Mouse (Mus musculus) intestine, embryonic 15.5 days (tissue): Measurements from ENCODE around the gene Vmn1r54. TPM values are rescaled to one million over a fixed set of nuclear protein-coding genes. Genes with fewer than 3 reads are reported as not detected.

ENCODE experiments used
- ATAC-seq: fragments of 200-750 bp; cut with Nextera tagmentation; 2 replicates; pipeline ENCODE4 v1.8.0; 2017; ENCODE audit warnings: moderate TSS enrichment, moderate library complexity
- H3K27ac ChIP-seq: fragments of 300-500 bp; sonication (generic); 2 replicates; pipeline ENCODE4 v1.5.1; 2015; ENCODE audit warnings: mild to moderate bottlenecking, inconsistent platforms
- H3K27me3 ChIP-seq: fragments of 300-500 bp; sonication (generic); replicated peaks from 2 replicates; pipeline ENCODE4 v1.6.1; 2015; ENCODE audit warnings: inconsistent platforms
- H3K36me3 ChIP-seq: fragments of 300-500 bp; sonication (generic); 2 replicates; pipeline ENCODE4 v1.6.1; 2015; ENCODE audit warnings: inconsistent platforms
- H3K4me1 ChIP-seq: fragments of 300-500 bp; sonication (generic); replicated peaks from 2 replicates; pipeline ENCODE4 v1.6.1; 2015; ENCODE audit warnings: inconsistent platforms
- H3K4me2 ChIP-seq: fragments of 300-500 bp; sonication (generic); replicated peaks from 2 replicates; pipeline ENCODE4 v1.6.1; 2015; ENCODE audit warnings: mild to moderate bottlenecking, inconsistent platforms
- H3K4me3 ChIP-seq: fragments of 300-500 bp; sonication (generic); replicated peaks from 2 replicates; pipeline ENCODE4 v1.5.1; 2015; ENCODE audit warnings: inconsistent platforms
- H3K9ac ChIP-seq: fragments of 300-500 bp; sonication (generic); 2 replicates; pipeline ENCODE4 v1.6.1; 2015; ENCODE audit warnings: inconsistent platforms
- H3K9me3 ChIP-seq: fragments of 300-500 bp; sonication (generic); 2 replicates; pipeline ENCODE4 v1.6.1; 2016; ENCODE audit warnings: inconsistent platforms
- WGBS: fragments of 180-500 bp; shearing (Covaris S2); methylation state at CpG from one replicate; pipeline ENCODE4 v1.1.7; 2015; 5-methylcytosine and 5-hydroxymethylcytosine counted together
- polyA plus RNA-seq: library from polyadenylated mRNA; unstranded; fragments of >200 nt; fragmentation: Nextera tagmentation; extraction: Ambion mirVana; gene quantifications from 2 replicates; pipeline ENCODE4 v1.2.1, GENCODE M21; 2015

Vmn1r54 gene
- polyA plus RNA-seq, 1 experiment from 2014 or later: not detected

DNA sequence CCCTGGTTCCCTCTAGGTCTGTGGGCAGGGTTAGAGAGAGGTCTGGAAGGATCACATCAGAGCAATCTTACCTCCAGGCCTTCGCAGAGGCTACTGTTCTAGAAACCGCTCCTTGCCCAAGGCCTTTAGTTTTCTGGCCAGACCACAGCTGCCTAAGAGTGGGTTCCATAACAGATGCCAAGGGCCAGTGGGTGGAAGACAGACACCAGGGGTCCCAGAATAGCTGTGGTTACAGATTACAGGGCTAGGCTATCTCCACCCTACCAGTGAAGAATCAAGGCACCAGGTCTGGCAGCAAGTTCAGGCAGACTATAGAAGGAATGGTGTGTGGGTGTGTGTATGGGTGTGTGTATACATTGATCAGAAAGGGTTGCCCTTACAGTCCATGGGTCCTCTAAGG is 72.9 kb downstream of the Vmn1r54 start:
- ATAC-seq: no peak
- H3K36me3 ChIP-seq: no peaks in the 10 kb centered on the region
- WGBS: 96% methylated on average over 2 of the region's 2 CpGs

DNA sequence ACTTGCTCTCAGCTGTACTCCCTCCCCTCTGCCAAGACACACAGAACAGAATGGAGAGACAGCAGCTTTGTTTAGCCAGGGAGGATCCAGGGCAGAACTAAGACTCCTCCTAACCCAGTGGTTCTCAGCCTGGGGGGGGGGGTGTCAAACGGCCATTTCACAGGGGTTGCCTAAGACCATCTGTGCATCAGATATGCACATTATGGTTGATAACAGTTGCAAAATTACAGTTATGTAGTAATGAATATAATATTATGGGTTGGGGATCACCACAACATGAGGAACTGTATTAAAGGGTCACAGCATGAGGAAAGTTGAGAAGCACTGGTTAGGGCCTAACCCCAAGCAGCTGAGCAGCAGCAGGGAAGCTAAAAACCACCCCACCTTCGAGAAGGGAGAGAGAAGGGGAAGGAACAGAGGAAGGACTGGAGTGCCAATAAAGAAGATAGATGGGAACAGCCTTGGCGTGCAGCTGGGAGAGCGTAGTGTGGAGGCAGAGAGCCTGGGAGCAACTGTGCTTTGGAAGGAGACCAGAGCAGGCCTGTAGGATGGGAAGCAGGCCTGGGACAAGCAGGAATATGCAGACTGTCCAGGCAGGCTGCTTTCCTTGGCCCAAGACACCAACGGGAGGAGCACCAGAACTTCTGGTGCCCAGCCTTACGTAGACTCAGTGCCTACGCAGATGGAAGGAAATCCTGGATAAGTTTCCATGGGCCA is 73.5 kb downstream of the Vmn1r54 start:
- 64% methylated on average over 7 of the region's 7 CpGs for WGBS
- Histone ChIP-seq H3K36me3 (no peaks in the 10 kb centered on the region), H3K4me2 (no peak overlapping the region), H3K27me3 (no peaks in the 10 kb centered on the region), H3K9ac (no peak overlapping the region), H3K9me3 (no peaks in the 10 kb centered on the region), H3K27ac (no peak overlapping the region), H3K4me1 (no peaks in the 10 kb centered on the region), H3K4me3 (no peak overlapping the region)
- ATAC-seq: no peak

More for the DNA sequence above, 72.9 kb downstream of the Vmn1r54 start:
- no peak overlapping the region for H3K4me2 ChIP-seq
- H3K27me3 ChIP-seq: no peaks in the 10 kb centered on the region
- H3K9me3 ChIP-seq: no peaks in the 10 kb centered on the region
- no peaks in the 10 kb centered on the region for H3K4me1 ChIP-seq
- no peak overlapping the region for H3K4me3 ChIP-seq
- no peak overlapping the region for H3K9ac ChIP-seq
- no peak overlapping the region for H3K27ac ChIP-seq

GRCm38 (mm10) chr6:90320429-90320828 is 74.3 kb downstream of the Vmn1r54 start:
- no peak overlapping the region for H3K9ac ChIP-seq
- no peak overlapping the region for H3K4me2 ChIP-seq
- H3K27ac ChIP-seq: no peak overlapping the region
- no peaks in the 10 kb centered on the region for H3K36me3 ChIP-seq
- no peak overlapping the region for H3K4me3 ChIP-seq
- 80% methylated on average over 5 of the region's 5 CpGs for WGBS
- no peaks in the 10 kb centered on the region for H3K27me3 ChIP-seq
- H3K4me1 ChIP-seq: no peaks in the 10 kb centered on the region
- peak; percentile 36; the same call in 1 of the 2 replicates for ATAC-seq
- H3K9me3 ChIP-seq: no peaks in the 10 kb centered on the region

Other genes with a start within 250 kb of the Vmn1r54 start
- gene Vmn1r47, start 230.2 kb upstream of the Vmn1r54 start, polyA plus RNA-seq: not detected in 2 replicates
- gene Vmn1r48, start 209.5 kb upstream of the Vmn1r54 start, polyA plus RNA-seq: not detected in 2 replicates
- not detected in 2 replicates for gene Vmn1r49, start 167.8 kb upstream of the Vmn1r54 start, polyA plus RNA-seq
- gene Vmn1r50, start 144.9 kb upstream of the Vmn1r54 start, polyA plus RNA-seq: not detected in 2 replicates
- not detected in 2 replicates for gene Vmn1r51, start 123.7 kb upstream of the Vmn1r54 start, polyA plus RNA-seq
- gene Vmn1r52, start 71.5 kb upstream of the Vmn1r54 start, polyA plus RNA-seq: not detected in 2 replicates
- gene V1ra8, start 43.5 kb upstream of the Vmn1r54 start, polyA plus RNA-seq: not detected in 2 replicates
- gene Vmn1r53, start 21.9 kb upstream of the Vmn1r54 start, polyA plus RNA-seq: not detected in 2 replicates
- gene BC048671, start 54.9 kb downstream of the Vmn1r54 start, polyA plus RNA-seq: not detected in 2 replicates
- 0.58 and 0.62 TPM in 2 replicates for gene Chst13, start 78.9 kb downstream of the Vmn1r54 start, polyA plus RNA-seq
- gene Uroc1, start 87.0 kb downstream of the Vmn1r54 start, polyA plus RNA-seq: 0.34 TPM in 2 replicates
- gene Zxdc, start 123.2 kb downstream of the Vmn1r54 start, polyA plus RNA-seq: 7.1 and 7.3 TPM in 2 replicates
- 0.23 and 0.61 TPM in 2 replicates for gene Cfap100, start 182.5 kb downstream of the Vmn1r54 start, polyA plus RNA-seq
- gene Klf15, start 216.3 kb downstream of the Vmn1r54 start, polyA plus RNA-seq: 6.3 and 8.2 TPM in 2 replicates
- 17.5 and 19.8 TPM in 2 replicates for gene Aldh1l1, start 240.1 kb downstream of the Vmn1r54 start, polyA plus RNA-seq